Mouse (Mus musculus): ENCODE data around the gene Dbn1. TPM values are rescaled to one million over a fixed set of nuclear protein-coding genes. Genes with fewer than 3 reads are reported as not detected.

The Dbn1 gene
- polyA plus RNA-seq, 1 experiment from 2014 or later: 59.4 TPM

- Histone ChIP-seq H3K36me3 (ENCODE audit: control insufficient read depth, insufficient read depth) (peaks cover 27% of the 10 kb centered on the region), H3K4me2 (ENCODE audit: low read depth, low read length) (no peak overlapping the region)
- 93% methylated on average over 8 of the region's 8 CpGs for WGBS
These were observed 11.7 kb downstream of the Dbn1 start for GRCm38 (mm10) chr13:55476256-55476655.

GRCm38 (mm10) chr13:55475750-55476149 lies 12.2 kb downstream of the Dbn1 start:
- ATAC-seq (replicated peaks; ENCODE audit: extremely low read depth, insufficient read depth, low FRiP score): no peak
- Histone ChIP-seq H3K4me2 (ENCODE audit: low read depth, low read length) (no peak overlapping the region), H3K27ac (ENCODE audit: low read length) (no peak overlapping the region), H3K9me3 (replicated peaks; ENCODE audit: control insufficient read depth, low read length) (no peaks in the 10 kb centered on the region), H3K4me1 (ENCODE audit: control insufficient read depth, insufficient read depth, low read length) (peaks cover 21% of the 10 kb centered on the region), H3K36me3 (ENCODE audit: control insufficient read depth, insufficient read depth) (peaks cover 23% of the 10 kb centered on the region), H3K4me3 (ENCODE audit: low read length) (no peak overlapping the region), H3K27me3 (ENCODE audit: control insufficient read depth, insufficient read depth, low read length) (peaks cover 39% of the 10 kb centered on the region), H3K9ac (ENCODE audit: low read length) (no peak overlapping the region)
- WGBS: 88% methylated on average over 5 of the region's 5 CpGs

More at GRCm38 (mm10) chr13:55476256-55476655, 11.7 kb downstream of the Dbn1 start:
- Histone ChIP-seq H3K9ac (ENCODE audit: low read length) (no peak overlapping the region), H3K4me3 (ENCODE audit: low read length) (no peak overlapping the region), H3K9me3 (replicated peaks; ENCODE audit: control insufficient read depth, low read length) (no peaks in the 10 kb centered on the region), H3K27ac (ENCODE audit: low read length) (no peak overlapping the region), H3K4me1 (ENCODE audit: control insufficient read depth, insufficient read depth, low read length) (peaks cover 16% of the 10 kb centered on the region), H3K27me3 (ENCODE audit: control insufficient read depth, insufficient read depth, low read length) (peaks cover 39% of the 10 kb centered on the region)
- no peak for ATAC-seq (replicated peaks; ENCODE audit: extremely low read depth, insufficient read depth, low FRiP score)

GRCm38 (mm10) chr13:55474621-55475069 lies 13.3 kb downstream of the Dbn1 start:
- Histone ChIP-seq H3K27ac (ENCODE audit: low read length) (no peak overlapping the region), H3K9me3 (replicated peaks; ENCODE audit: control insufficient read depth, low read length) (no peaks in the 10 kb centered on the region), H3K9ac (ENCODE audit: low read length) (no peak overlapping the region), H3K27me3 (ENCODE audit: control insufficient read depth, insufficient read depth, low read length) (peaks cover 45% of the 10 kb centered on the region), H3K4me2 (ENCODE audit: low read depth, low read length) (no peak overlapping the region), H3K36me3 (ENCODE audit: control insufficient read depth, insufficient read depth) (peaks cover 13% of the 10 kb centered on the region; the same call in 1 of the 2 replicates), H3K4me3 (ENCODE audit: low read length) (no peak overlapping the region), H3K4me1 (ENCODE audit: control insufficient read depth, insufficient read depth, low read length) (peaks cover 22% of the 10 kb centered on the region)
- no peak for ATAC-seq (replicated peaks; ENCODE audit: extremely low read depth, insufficient read depth, low FRiP score)
- WGBS: 59% methylated on average over 5 of the region's 5 CpGs

- 70% methylated on average over 11 of the region's 11 CpGs for WGBS
- Histone ChIP-seq H3K9me3 (replicated peaks; ENCODE audit: control insufficient read depth, low read length) (no peaks in the 10 kb centered on the region), H3K27ac (ENCODE audit: low read length) (no peak overlapping the region), H3K4me3 (ENCODE audit: low read length) (no peak overlapping the region), H3K4me2 (ENCODE audit: low read depth, low read length) (no peak overlapping the region), H3K4me1 (ENCODE audit: control insufficient read depth, insufficient read depth, low read length) (peaks cover 20% of the 10 kb centered on the region), H3K9ac (ENCODE audit: low read length) (no peak overlapping the region), H3K27me3 (ENCODE audit: control insufficient read depth, insufficient read depth, low read length) (peaks cover 49% of the 10 kb centered on the region), H3K36me3 (ENCODE audit: control insufficient read depth, insufficient read depth) (peaks cover 13% of the 10 kb centered on the region; the same call in 1 of the 2 replicates)
- no peak for ATAC-seq (replicated peaks; ENCODE audit: extremely low read depth, insufficient read depth, low FRiP score)
These were observed 13.9 kb downstream of the Dbn1 start for GRCm38 (mm10) chr13:55473961-55474360.

GRCm38 (mm10) chr13:55473076-55473831 lies 14.7 kb downstream of the Dbn1 start:
- 29% methylated on average over 18 of the region's 18 CpGs for WGBS
- peak overlapping the region; percentile 71 for H3K9ac ChIP-seq (ENCODE audit: low read length)
- H3K4me2 ChIP-seq (ENCODE audit: low read depth, low read length): peak overlapping the region; percentile 98
- no peak for ATAC-seq (replicated peaks; ENCODE audit: extremely low read depth, insufficient read depth, low FRiP score)
- H3K27me3 ChIP-seq (ENCODE audit: control insufficient read depth, insufficient read depth, low read length): peaks cover 46% of the 10 kb centered on the region
- no peak overlapping the region for H3K27ac ChIP-seq (ENCODE audit: low read length)
- peaks cover 13% of the 10 kb centered on the region; the same call in 1 of the 2 replicates for H3K36me3 ChIP-seq (ENCODE audit: control insufficient read depth, insufficient read depth)
- H3K4me3 ChIP-seq (ENCODE audit: low read length): peak overlapping the region; percentile 63
- peaks cover 15% of the 10 kb centered on the region for H3K4me1 ChIP-seq (ENCODE audit: control insufficient read depth, insufficient read depth, low read length)
- H3K9me3 ChIP-seq (replicated peaks; ENCODE audit: control insufficient read depth, low read length): no peaks in the 10 kb centered on the region

- H3K9ac ChIP-seq (ENCODE audit: low read length): peak overlapping the region; percentile 71
- peaks cover 13% of the 10 kb centered on the region; the same call in 1 of the 2 replicates for H3K36me3 ChIP-seq (ENCODE audit: control insufficient read depth, insufficient read depth)
- ATAC-seq (replicated peaks; ENCODE audit: extremely low read depth, insufficient read depth, low FRiP score): peak; percentile 38
- peaks cover 15% of the 10 kb centered on the region for H3K4me1 ChIP-seq (ENCODE audit: control insufficient read depth, insufficient read depth, low read length)
- H3K4me3 ChIP-seq (ENCODE audit: low read length): peak overlapping the region; percentile 63
- peak overlapping the region; percentile 98 for H3K4me2 ChIP-seq (ENCODE audit: low read depth, low read length)
- H3K27me3 ChIP-seq (ENCODE audit: control insufficient read depth, insufficient read depth, low read length): peaks cover 48% of the 10 kb centered on the region
- WGBS: under 1% methylated on average over 101 of the region's 103 CpGs
- no peaks in the 10 kb centered on the region for H3K9me3 ChIP-seq (replicated peaks; ENCODE audit: control insufficient read depth, low read length)
- H3K27ac ChIP-seq (ENCODE audit: low read length): peak overlapping the region; percentile 14
These were observed 15.5 kb downstream of the Dbn1 start for GRCm38 (mm10) chr13:55472132-55473022.

GRCm38 (mm10) chr13:55471819-55472131 lies 16.1 kb downstream of the Dbn1 start:
- Histone ChIP-seq H3K27ac (ENCODE audit: low read length) (no peak overlapping the region), H3K9me3 (replicated peaks; ENCODE audit: control insufficient read depth, low read length) (no peaks in the 10 kb centered on the region), H3K4me3 (ENCODE audit: low read length) (peak overlapping the region; percentile 63), H3K27me3 (ENCODE audit: control insufficient read depth, insufficient read depth, low read length) (peaks cover 46% of the 10 kb centered on the region), H3K4me2 (ENCODE audit: low read depth, low read length) (peak overlapping the region; percentile 98), H3K4me1 (ENCODE audit: control insufficient read depth, insufficient read depth, low read length) (peaks cover 15% of the 10 kb centered on the region), H3K36me3 (ENCODE audit: control insufficient read depth, insufficient read depth) (peaks cover 13% of the 10 kb centered on the region; the same call in 1 of the 2 replicates), H3K9ac (ENCODE audit: low read length) (peak overlapping the region; percentile 71)
- WGBS: 0% methylated on average over 31 of the region's 31 CpGs
- peak; percentile 5; the same call in 1 of the 2 replicates for ATAC-seq (replicated peaks; ENCODE audit: extremely low read depth, insufficient read depth, low FRiP score)

GRCm38 (mm10) chr13:55471156-55471818 lies 16.6 kb downstream of the Dbn1 start:
- H3K4me2 ChIP-seq (ENCODE audit: low read depth, low read length): peak overlapping the region; percentile 98
- peak; percentile 66 for ATAC-seq (replicated peaks; ENCODE audit: extremely low read depth, insufficient read depth, low FRiP score)

More at GRCm38 (mm10) chr13:55471156-55471818, 16.6 kb downstream of the Dbn1 start:
- Histone ChIP-seq H3K4me3 (ENCODE audit: low read length) (peak overlapping the region; percentile 63), H3K4me1 (ENCODE audit: control insufficient read depth, insufficient read depth, low read length) (peaks cover 15% of the 10 kb centered on the region), H3K9ac (ENCODE audit: low read length) (peak overlapping the region; percentile 71), H3K36me3 (ENCODE audit: control insufficient read depth, insufficient read depth) (peaks cover 13% of the 10 kb centered on the region; the same call in 1 of the 2 replicates), H3K27ac (ENCODE audit: low read length) (no peak overlapping the region), H3K9me3 (replicated peaks; ENCODE audit: control insufficient read depth, low read length) (no peaks in the 10 kb centered on the region), H3K27me3 (ENCODE audit: control insufficient read depth, insufficient read depth, low read length) (peaks cover 44% of the 10 kb centered on the region)
- 1% methylated on average over 54 of the region's 54 CpGs for WGBS
